Mouse (Mus musculus): ENCODE measurements around the gene Nlrp2. TPM values are rescaled to one million over a fixed set of nuclear protein-coding genes. Genes with fewer than 3 reads are reported as not detected.

The Nlrp2 gene
- not detected in 2 replicates for total RNA-seq (2021)
- long read RNA-seq, experiment 1, result 0 reads
- long read RNA-seq, experiment 2, result 0 reads

- DNase-seq, result no peak
These were observed at the start of gene Nlrp2 for GRCm38 (mm10) chr7:5350935-5351334. TSS of gene Nlrp2 (minus strand) at chr7:5351035.

- no peak for DNase-seq
These were observed 15.9 kb upstream of the Nlrp2 start for GRCm38 (mm10) chr7:5366724-5367123.

- no peak for DNase-seq
These were observed 12.8 kb upstream of the Nlrp2 start for GRCm38 (mm10) chr7:5363599-5363998.

- DNase-seq, result no peak
These were observed 598 bp downstream of the Nlrp2 start, which contains the start of gene Gm5065 for GRCm38 (mm10) chr7:5350237-5350636. TSS of gene Gm5065 (plus strand) at chr7:5350537.

GRCm38 (mm10) chr7:5327511-5327910, 23.3 kb downstream of the Nlrp2 start:
- no peak for DNase-seq

- no peak for DNase-seq
These were observed 62.6 kb downstream of the Nlrp2 start for GRCm38 (mm10) chr7:5288281-5288680.

GRCm38 (mm10) chr7:5263051-5263450, 87.8 kb downstream of the Nlrp2 start:
- no peak for DNase-seq

Other genes with a start within 250 kb of the Nlrp2 start
- not detected in 2 replicates for gene Rfpl4, start 234.1 kb downstream of the Nlrp2 start, total RNA-seq (2021)
- 1.7 and 2.1 TPM in 2 replicates for gene Rasl2-9, start 225.1 kb downstream of the Nlrp2 start, total RNA-seq (2021)
- not detected in 2 replicates for gene Vmn1r55, start 201.4 kb downstream of the Nlrp2 start, total RNA-seq (2021)
- not detected in 2 replicates for gene Vmn1r56, start 154.3 kb downstream of the Nlrp2 start, total RNA-seq (2021)
- not detected in 2 replicates for gene Vmn1r57, start 132.5 kb downstream of the Nlrp2 start, total RNA-seq (2021)
- not detected in 2 replicates for gene Gm5065, start 498 bp downstream of the Nlrp2 start, total RNA-seq (2021)
- not detected in 2 replicates for gene Vmn1r58, start 62.4 kb upstream of the Nlrp2 start, total RNA-seq (2021)
- not detected in 2 replicates for gene Vmn1r59, start 105.7 kb upstream of the Nlrp2 start, total RNA-seq (2021)
- not detected in 2 replicates for gene Vmn2r28, start 142.9 kb upstream of the Nlrp2 start, total RNA-seq (2021)
- gene Vmn1r60, start 196.3 kb upstream of the Nlrp2 start, total RNA-seq (2021), result not detected in 2 replicates